Mouse (Mus musculus) right cerebral cortex, adult 2 months (tissue): ENCODE measurements around the gene Cdh1.
"Not testable (repeated sequence)": the region's sequence is repeated elsewhere in the genome, so short reads cannot be mapped to it uniquely, and the experiment has no call there.

Experiments
- DNase-seq, 2 experiments: peaks; one replicate each; pipeline ENCODE4 v3.0.0; 2021 to 2022; ENCODE audit warnings: low spot score in 2 of 2

Gene Cdh1

GRCm38 (mm10) chr8:106603131-106603819, at the start of gene Cdh1:
Gene Cdh1, plus strand, starts transcription at chr8:106603351.
- peak; percentile 6 to 29 for DNase-seq

GRCm38 (mm10) chr8:106554011-106554410, 49.1 kb upstream of the Cdh1 start:
- DNase-seq: no peak

GRCm38 (mm10) chr8:106556068-106556645, 47.0 kb upstream of the Cdh1 start:
- DNase-seq: no peak

GRCm38 (mm10) chr8:106559844-106560243, 43.3 kb upstream of the Cdh1 start:
- no peak for DNase-seq

GRCm38 (mm10) chr8:106561097-106561865, 41.9 kb upstream of the Cdh1 start:
- DNase-seq: peak; percentile 10 to 12

GRCm38 (mm10) chr8:106563691-106564182, 39.4 kb upstream of the Cdh1 start:
- no peak for DNase-seq

- DNase-seq: no peak
Observed at GRCm38 (mm10) chr8:106569006-106569405, 34.1 kb upstream of the Cdh1 start.

GRCm38 (mm10) chr8:106570386-106570785, 32.8 kb upstream of the Cdh1 start:
- DNase-seq: no peak

- no peak for DNase-seq
Observed at GRCm38 (mm10) chr8:106571551-106572172, 31.5 kb upstream of the Cdh1 start.

GRCm38 (mm10) chr8:106572175-106572574, 31.0 kb upstream of the Cdh1 start:
- not testable (repeated sequence) for DNase-seq

- DNase-seq: not testable (repeated sequence)
Observed at GRCm38 (mm10) chr8:106573168-106573567, 30.0 kb upstream of the Cdh1 start, which contains the start of gene Gm10073. Gene Gm10073, minus strand, starts transcription at chr8:106573461.

- DNase-seq: no peak
Observed at GRCm38 (mm10) chr8:106574283-106574682, 28.9 kb upstream of the Cdh1 start.

- DNase-seq: no peak
Observed at GRCm38 (mm10) chr8:106576849-106577555, 26.1 kb upstream of the Cdh1 start.

- DNase-seq: no peak
Observed at GRCm38 (mm10) chr8:106579510-106579909, 23.6 kb upstream of the Cdh1 start.

- DNase-seq: no peak
Observed at GRCm38 (mm10) chr8:106581344-106582088, 21.6 kb upstream of the Cdh1 start.

- DNase-seq: no peak
Observed at GRCm38 (mm10) chr8:106584942-106585670, 18.0 kb upstream of the Cdh1 start.

GRCm38 (mm10) chr8:106585671-106586037, 17.5 kb upstream of the Cdh1 start:
- DNase-seq: no peak

- no peak for DNase-seq
Observed at GRCm38 (mm10) chr8:106586896-106587295, 16.3 kb upstream of the Cdh1 start.

GRCm38 (mm10) chr8:106588443-106589431, 14.4 kb upstream of the Cdh1 start:
- DNase-seq: no peak
